Mouse (Mus musculus) CD4-positive, CD25-positive, alpha-beta regulatory T cell (primary cell): ENCODE data around the gene Esp15. TPM values are rescaled to one million over a fixed set of nuclear protein-coding genes. Genes with fewer than 3 reads are reported as not detected.

Experiments used
- polyA plus RNA-seq: library from polyadenylated mRNA; unstranded; fragments of 100-300 nt; shearing (Covaris generic); gene quantifications from one replicate; pipeline ENCODE4 v1.2.1, GENCODE M21; 2017

Esp15 gene
- polyA plus RNA-seq = not detected

DNA sequence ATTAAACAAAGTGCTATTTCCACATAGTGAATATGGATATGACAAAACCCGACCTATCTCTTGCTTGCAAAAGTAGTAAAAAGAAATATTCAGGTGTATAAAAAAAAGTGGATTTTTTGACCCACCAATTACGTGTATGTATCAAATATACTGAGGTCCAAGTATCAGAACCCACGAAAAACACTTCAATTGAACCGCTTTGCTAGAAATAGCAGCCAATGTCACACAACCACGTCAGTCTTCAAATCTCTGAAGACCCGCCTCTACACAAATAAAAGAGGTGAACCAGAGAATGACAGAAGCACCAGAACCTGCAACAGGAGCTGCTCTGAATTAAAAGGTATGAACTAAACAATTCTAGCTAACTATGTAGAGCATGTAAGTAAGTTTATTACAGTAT is at the start of gene Esp15:
TSS of gene Esp15 (plus strand) at position 301 of the 400 bp plus-strand sequence.

Other genes with a start within 250 kb of the Esp15 start
- gene Esp18, start 234.6 kb upstream of the Esp15 start, polyA plus RNA-seq = not detected
- 0.24 TPM for gene Esp16, start 104.8 kb upstream of the Esp15 start, polyA plus RNA-seq